Mouse (Mus musculus): ENCODE data around the gene Agap3. TPM values are rescaled to one million over a fixed set of nuclear protein-coding genes. Genes with fewer than 3 reads are reported as not detected.

The Agap3 gene
- total and polyA plus RNA-seq, 3 experiments: 116 to 203 (median 138) TPM

DNA sequence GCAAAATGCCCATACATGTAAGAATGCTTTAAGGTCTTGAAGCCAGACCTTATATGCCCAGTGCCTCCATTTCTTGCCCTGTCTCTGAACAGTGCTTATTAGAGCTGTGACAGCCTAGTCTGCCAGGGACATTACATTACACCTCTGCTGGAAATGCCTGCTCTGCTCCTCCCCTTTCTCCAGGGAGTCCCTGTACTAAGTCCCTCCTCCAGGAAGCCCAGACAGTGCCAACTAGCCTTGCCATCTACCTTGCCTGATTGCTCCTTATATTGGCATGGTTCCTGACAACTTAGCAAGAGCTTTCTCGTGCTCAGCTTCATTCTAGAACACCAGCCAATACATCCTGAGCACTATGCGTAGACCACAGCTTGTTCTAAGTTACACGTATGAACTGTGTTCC, 83.8 kb downstream of the Agap3 start:
- Histone ChIP-seq H3K4me1 (ENCODE audit: control insufficient read depth in 1 of 2, insufficient read depth in 2 of 2, low read length in 2 of 2) (peaks cover 0 to 6% of the 10 kb centered on the region in 2 experiments; a peak in 1 of 4 replicates), H3K27ac (ENCODE audit: control insufficient read depth, low read depth, low read length) (no peak overlapping the region), H3K9me3 (replicated peaks; ENCODE audit: insufficient read depth, low read length) (no peaks in the 10 kb centered on the region), H3K9ac (ENCODE audit: control insufficient read depth, low read depth, low read length, poor library complexity, severe bottlenecking) (no peak overlapping the region), H3K4me3 (ENCODE audit: control insufficient read depth in 1 of 2, insufficient read depth in 1 of 2, low read depth in 2 of 2, low read length in 2 of 2) (no peak overlapping the region), H3K27me3 (ENCODE audit: control insufficient read depth in 1 of 2, insufficient read depth in 2 of 2, low read length in 2 of 2) (peaks cover 3 to 6% of the 10 kb centered on the region in 2 experiments), H3K79me2 (ENCODE audit: control insufficient read depth, insufficient read depth, low read length, poor library complexity) (no peaks in the 10 kb centered on the region), H3K36me3 (ENCODE audit: control insufficient read depth in 1 of 2, insufficient read depth in 2 of 2, low read length in 2 of 2) (no peaks in the 10 kb centered on the region)
- no peak for DNase-seq (ENCODE audit: low read depth, low spot score)
- no peak for TF ChIP-seq EP300 (IDR thresholded peaks at IDR 0.05; ENCODE audit: low read depth in 1 of 2, low read length in 2 of 2)
- no peak for TF ChIP-seq MAFK (IDR thresholded peaks at IDR 0.05; ENCODE audit: borderline replicate concordance, low read depth, low read length)
- TF ChIP-seq HCFC1 (IDR thresholded peaks at IDR 0.05; ENCODE audit: low read depth, low read length): no peak
- no peak for TF ChIP-seq MYB (IDR thresholded peaks at IDR 0.05; ENCODE audit: low read depth, low read length)
- no peak for TF ChIP-seq MXI1 (IDR thresholded peaks at IDR 0.05; ENCODE audit: low read depth, low read length)
- TF ChIP-seq CHD2 (IDR thresholded peaks at IDR 0.05; ENCODE audit: low read length): no peak
- no peak for TF ChIP-seq KAT2A (conservative IDR thresholded peaks at IDR 0.05; ENCODE audit: low read depth, low read length)
- no peak for TF ChIP-seq USF1 (IDR thresholded peaks at IDR 0.05; ENCODE audit: low read depth, low read length)
- TF ChIP-seq CHD1 (IDR thresholded peaks at IDR 0.05; ENCODE audit: low read depth, low read length): no peak
- TF ChIP-seq TCF12 (IDR thresholded peaks at IDR 0.05; ENCODE audit: low read depth, low read length): no peak
- no peak for TF ChIP-seq TAL1 (IDR thresholded peaks at IDR 0.05; ENCODE audit: low read length)
- no peak for TF ChIP-seq UBTF (IDR thresholded peaks at IDR 0.05; ENCODE audit: borderline replicate concordance, insufficient read depth, low read depth, low read length)
- TF ChIP-seq NRF1 (IDR thresholded peaks at IDR 0.05; ENCODE audit: insufficient read depth, low read depth, low read length, poor library complexity, severe bottlenecking): no peak

DNA sequence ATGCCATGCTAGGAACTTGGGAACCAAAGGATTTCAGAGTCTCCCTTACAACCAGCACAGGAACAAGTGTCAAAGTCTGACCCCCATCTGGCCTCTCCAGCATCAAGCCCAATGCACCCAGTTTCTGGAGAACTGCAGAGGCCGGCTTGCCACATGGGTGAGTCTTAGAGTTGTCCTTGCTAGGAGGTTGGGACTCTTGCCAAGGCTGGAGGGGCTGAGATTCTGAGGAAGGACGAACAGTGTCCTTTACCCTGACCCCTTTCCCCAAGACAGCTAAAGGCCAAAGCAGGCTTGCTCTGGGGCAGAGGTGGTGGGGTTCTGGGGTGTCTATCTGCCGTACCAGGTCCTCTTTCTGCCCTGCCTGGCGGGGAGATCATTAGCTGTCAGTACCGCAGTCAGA, 84.5 kb downstream of the Agap3 start:
- no peaks in the 10 kb centered on the region for H3K36me3 ChIP-seq (ENCODE audit: control insufficient read depth in 1 of 2, insufficient read depth in 2 of 2, low read length in 2 of 2)
- no peaks in the 10 kb centered on the region for H3K79me2 ChIP-seq (ENCODE audit: control insufficient read depth, insufficient read depth, low read length, poor library complexity)
- TF ChIP-seq MAX (IDR thresholded peaks at IDR 0.05; ENCODE audit: low read length) (no peak), MXI1 (IDR thresholded peaks at IDR 0.05; ENCODE audit: low read depth, low read length) (no peak), MAFK (IDR thresholded peaks at IDR 0.05; ENCODE audit: borderline replicate concordance, low read depth, low read length) (no peak), MEF2A (IDR thresholded peaks at IDR 0.05; ENCODE audit: extremely low read depth, insufficient replicate concordance, low read depth, low read length, poor library complexity, severe bottlenecking) (no peak), BHLHE40 (IDR thresholded peaks at IDR 0.05; ENCODE audit: borderline replicate concordance, low read depth, low read length) (no peak), ETS1 (IDR thresholded peaks at IDR 0.05; ENCODE audit: low read depth, low read length) (no peak), GABPA (IDR thresholded peaks at IDR 0.05; ENCODE audit: low read depth, low read length) (no peak), USF1 (IDR thresholded peaks at IDR 0.05; ENCODE audit: low read depth, low read length) (no peak), SIN3A (IDR thresholded peaks at IDR 0.05; ENCODE audit: low read length) (no peak), TBP (IDR thresholded peaks at IDR 0.05; ENCODE audit: low read depth, low read length) (no peak), KAT2A (conservative IDR thresholded peaks at IDR 0.05; ENCODE audit: low read depth, low read length) (no peak), POLR2A (IDR thresholded peaks at IDR 0.05; ENCODE audit: control insufficient read depth in 1 of 2, insufficient read depth in 1 of 2, low read depth in 1 of 2, low read length in 2 of 2, poor library complexity in 1 of 2) (no peak), NRF1 (IDR thresholded peaks at IDR 0.05; ENCODE audit: insufficient read depth, low read depth, low read length, poor library complexity, severe bottlenecking) (no peak), MAZ (IDR thresholded peaks at IDR 0.05; ENCODE audit: low read depth, low read length) (no peak), ELF1 (IDR thresholded peaks at IDR 0.05; ENCODE audit: low read depth, low read length) (no peak), HCFC1 (IDR thresholded peaks at IDR 0.05; ENCODE audit: low read depth, low read length) (no peak)
- no peak overlapping the region for H3K9ac ChIP-seq (ENCODE audit: control insufficient read depth, low read depth, low read length, poor library complexity, severe bottlenecking)
- H3K27me3 ChIP-seq (ENCODE audit: control insufficient read depth in 1 of 2, insufficient read depth in 2 of 2, low read length in 2 of 2): peaks cover 3% of the 10 kb centered on the region in 2 experiments
- no peak overlapping the region for H3K27ac ChIP-seq (ENCODE audit: control insufficient read depth, low read depth, low read length)
- H3K4me3 ChIP-seq (ENCODE audit: control insufficient read depth in 1 of 2, insufficient read depth in 1 of 2, low read depth in 2 of 2, low read length in 2 of 2): no peak overlapping the region
- peaks cover 0 to 6% of the 10 kb centered on the region in 2 experiments; a peak in 1 of 4 replicates for H3K4me1 ChIP-seq (ENCODE audit: control insufficient read depth in 1 of 2, insufficient read depth in 2 of 2, low read length in 2 of 2)
- H3K9me3 ChIP-seq (replicated peaks; ENCODE audit: insufficient read depth, low read length): no peaks in the 10 kb centered on the region
- no peak for DNase-seq (ENCODE audit: low read depth, low spot score)
